Mouse (Mus musculus): ENCODE measurements around the gene Slc16a7. TPM values are rescaled to one million over a fixed set of nuclear protein-coding genes. Genes with fewer than 3 reads are reported as not detected.

Slc16a7 gene
- polyA plus RNA-seq (2017; shearing (Covaris generic)): under 1 TPM in 1 of 2 experiments, not detected in 1; 0.06 TPM

GRCm38 (mm10) chr10:125388876-125389786 is at the start of gene Slc16a7:
Slc16a7 (minus strand) TSS chr10:125389465.
- peak; percentile 43 for ATAC-seq

GRCm38 (mm10) chr10:125418795-125419194 is 29.5 kb upstream of the Slc16a7 start:
- no peak for ATAC-seq

GRCm38 (mm10) chr10:125399796-125400195 is 10.5 kb upstream of the Slc16a7 start:
- ATAC-seq: no peak

GRCm38 (mm10) chr10:125390011-125390410 is 746 bp upstream of the Slc16a7 start:
- ATAC-seq: no peak

- no peak for ATAC-seq
These were observed 787 bp downstream of the Slc16a7 start for GRCm38 (mm10) chr10:125388481-125388875.

GRCm38 (mm10) chr10:125387782-125388415 is 1.4 kb downstream of the Slc16a7 start:
- ATAC-seq: no peak

GRCm38 (mm10) chr10:125375526-125375925 is 13.7 kb downstream of the Slc16a7 start:
- ATAC-seq: no peak

- no peak for ATAC-seq
These were observed 16.6 kb downstream of the Slc16a7 start for GRCm38 (mm10) chr10:125372666-125373065.

- no peak for ATAC-seq
These were observed 17.8 kb downstream of the Slc16a7 start for GRCm38 (mm10) chr10:125371451-125371850.

GRCm38 (mm10) chr10:125370037-125370610 is 19.1 kb downstream of the Slc16a7 start:
- ATAC-seq: peak; percentile 43

- ATAC-seq: no peak
These were observed 30.8 kb downstream of the Slc16a7 start for GRCm38 (mm10) chr10:125358479-125358878.

GRCm38 (mm10) chr10:125352805-125353204 is 36.5 kb downstream of the Slc16a7 start:
- ATAC-seq: no peak

- no peak for ATAC-seq
These were observed 41.1 kb downstream of the Slc16a7 start for GRCm38 (mm10) chr10:125348171-125348570.

GRCm38 (mm10) chr10:125347149-125347548 is 42.1 kb downstream of the Slc16a7 start:
- ATAC-seq: no peak

GRCm38 (mm10) chr10:125346364-125346763 is 42.9 kb downstream of the Slc16a7 start:
- no peak for ATAC-seq

- no peak for ATAC-seq
These were observed 43.7 kb downstream of the Slc16a7 start for GRCm38 (mm10) chr10:125345583-125345982.

GRCm38 (mm10) chr10:125342204-125342603 is 47.1 kb downstream of the Slc16a7 start:
- no peak for ATAC-seq

- no peak for ATAC-seq
These were observed 55.5 kb downstream of the Slc16a7 start for GRCm38 (mm10) chr10:125333799-125334198.

GRCm38 (mm10) chr10:125331334-125331733 is 57.9 kb downstream of the Slc16a7 start:
- ATAC-seq: no peak

GRCm38 (mm10) chr10:125328331-125329063 is 60.8 kb downstream of the Slc16a7 start:
- no peak for ATAC-seq

- no peak for ATAC-seq
These were observed 64.2 kb downstream of the Slc16a7 start for GRCm38 (mm10) chr10:125324871-125325565.

All from activated CD4-positive, CD25-positive, alpha-beta regulatory T cell, adult 4 months (primary cell).